Mouse (Mus musculus): ENCODE measurements around the gene Adgrg3. TPM values are rescaled to one million over a fixed set of nuclear protein-coding genes. Genes with fewer than 3 reads are reported as not detected.
A peak's percentile ranks its signal among the peaks of the same experiment; 100 is the strongest.

The Adgrg3 gene
- total and polyA plus RNA-seq, 3 experiments, result not detected

GRCm38 (mm10) chr8:95079305-95079704 lies 61.8 kb downstream of the Adgrg3 start:
- dilution Hi-C loops (cut with MboI; ENCODE audit: extremely low pct_ligation_motif_present, extremely low pct_unique_long_range_greater_than_20kb, low sequenced_read_pairs), result no loop called here
- H3K4me2 ChIP-seq (ENCODE audit: insufficient read depth, low read depth, poor library complexity, severe bottlenecking), result no peak overlapping the region
- peaks cover 3 to 17% of the 10 kb centered on the region in 2 experiments for H3K36me3 ChIP-seq (replicated peaks in 1 of 2; ENCODE audit: control insufficient read depth in 1 of 2, insufficient read depth in 1 of 2, low read length in 1 of 2)
- H3K27me3 ChIP-seq (replicated peaks), result peaks cover 43% of the 10 kb centered on the region
- H3K27ac ChIP-seq (ENCODE audit: insufficient read depth, low read depth), result no peak overlapping the region
- no peak overlapping the region for H3K4me3 ChIP-seq (replicated peaks in 1 of 3; ENCODE audit: low read depth in 2 of 3, low read length in 2 of 3, poor library complexity in 1 of 3)
- in situ Hi-C loops (cut with MboI; ENCODE audit: low pct_ligation_motif_present, low pct_unique_long_range_greater_than_20kb, low sequenced_read_pairs), result loop anchor here (10.0 to 25.0 kb wide), 2 partner anchors 133 to 135 kb away; partner anchors contain the start of gene Kifc3
- no peak for DNase-seq (ENCODE audit: extremely low read depth)
- no peak overlapping the region for H3K9ac ChIP-seq (ENCODE audit: insufficient read depth, low read depth)
- no peak for TF ChIP-seq JUND (conservative IDR thresholded peaks at IDR 0.05; ENCODE audit: low read depth, low read length)
- TF ChIP-seq SIN3A (IDR thresholded peaks at IDR 0.05; ENCODE audit: low read length), result no peak
- no peak for TF ChIP-seq GABPA (IDR thresholded peaks at IDR 0.05; ENCODE audit: insufficient replicate concordance, low read depth, low read length)
- no peak for TF ChIP-seq MEF2A (IDR thresholded peaks at IDR 0.05; ENCODE audit: borderline replicate concordance, low read depth, low read length)
- no peak for TF ChIP-seq POLR2AphosphoS2 (IDR thresholded peaks at IDR 0.05; ENCODE audit: low read depth, low read length)
- no peak for TF ChIP-seq BHLHE40 (IDR thresholded peaks at IDR 0.05; ENCODE audit: low read depth, low read length)
- TF ChIP-seq ZMIZ1 (IDR thresholded peaks at IDR 0.05; ENCODE audit: low read depth, low read length), result no peak
- TF ChIP-seq TBP (conservative IDR thresholded peaks at IDR 0.05; ENCODE audit: low read depth, low read length), result no peak
- no peak for TF ChIP-seq ETS1 (conservative IDR thresholded peaks at IDR 0.05; ENCODE audit: low read depth, low read length)
- TF ChIP-seq E2F4 (IDR thresholded peaks at IDR 0.05; ENCODE audit: insufficient replicate concordance, low read depth, low read length), result no peak
- TF ChIP-seq POLR2A (IDR thresholded peaks at IDR 0.05; ENCODE audit: low read depth, low read length), result no peak
- no peak for TF ChIP-seq CHD2 (IDR thresholded peaks at IDR 0.05; ENCODE audit: low read length)
- no peak for TF ChIP-seq SMC3 (IDR thresholded peaks at IDR 0.05; ENCODE audit: low read depth, low read length)
- no peak for TF ChIP-seq RCOR1 (conservative IDR thresholded peaks at IDR 0.05; ENCODE audit: low read depth, low read length)
- no peak for TF ChIP-seq KAT2A (IDR thresholded peaks at IDR 0.05; ENCODE audit: insufficient replicate concordance, low read length)
- H3K4me1 ChIP-seq (ENCODE audit: control insufficient read depth in 1 of 2, insufficient read depth in 2 of 2), result peaks cover 3 to 18% of the 10 kb centered on the region in 2 experiments
- no peaks in the 10 kb centered on the region for H3K9me3 ChIP-seq (replicated peaks; ENCODE audit: low read length)
- H3K79me2 ChIP-seq (replicated peaks; ENCODE audit: control insufficient read depth, extremely low read depth, insufficient read depth, poor library complexity, severe bottlenecking), result no peaks in the 10 kb centered on the region

GRCm38 (mm10) chr8:95080381-95081341 lies 63.2 kb downstream of the Adgrg3 start, which contains the start of gene Katnb1:
TSS of gene Katnb1 (plus strand) at chr8:95081186.
- H3K36me3 ChIP-seq (replicated peaks in 1 of 2; ENCODE audit: control insufficient read depth in 1 of 2, insufficient read depth in 1 of 2, low read length in 1 of 2), result peaks cover 3 to 31% of the 10 kb centered on the region in 2 experiments
- peak within 1 kb of the TSS; percentile 98 for H3K4me2 ChIP-seq (ENCODE audit: insufficient read depth, low read depth, poor library complexity, severe bottlenecking)
- peaks cover 30% of the 10 kb centered on the region for H3K27me3 ChIP-seq (replicated peaks)
- peak within 1 kb of the TSS; percentile 53 for H3K27ac ChIP-seq (ENCODE audit: insufficient read depth, low read depth)
- in situ Hi-C loops (cut with MboI; ENCODE audit: low pct_ligation_motif_present, low pct_unique_long_range_greater_than_20kb, low sequenced_read_pairs) (loop anchor here (25.0 kb wide), 1 partner anchor 132 kb away; the partner anchor contains the start of gene Kifc3), dilution Hi-C loops (cut with MboI; ENCODE audit: extremely low pct_ligation_motif_present, extremely low pct_unique_long_range_greater_than_20kb, low sequenced_read_pairs) (no loop called here)
- H3K4me3 ChIP-seq (replicated peaks in 1 of 3; ENCODE audit: low read depth in 2 of 3, low read length in 2 of 3, poor library complexity in 1 of 3), result peak within 1 kb of the TSS; percentile 90 to 92 (median 91)
- peak within 1 kb of the TSS; percentile 67 for H3K9ac ChIP-seq (ENCODE audit: insufficient read depth, low read depth)
- DNase-seq (ENCODE audit: extremely low read depth), result peak; percentile 100
- no peaks in the 10 kb centered on the region for H3K9me3 ChIP-seq (replicated peaks; ENCODE audit: low read length)
- H3K79me2 ChIP-seq (replicated peaks; ENCODE audit: control insufficient read depth, extremely low read depth, insufficient read depth, poor library complexity, severe bottlenecking), result no peaks in the 10 kb centered on the region
- H3K4me1 ChIP-seq (ENCODE audit: control insufficient read depth in 1 of 2, insufficient read depth in 2 of 2), result peaks cover 3 to 18% of the 10 kb centered on the region in 2 experiments
- TF ChIP-seq HCFC1 (IDR thresholded peaks at IDR 0.05; ENCODE audit: low read depth, low read length) (peak; percentile 94), CHD2 (IDR thresholded peaks at IDR 0.05; ENCODE audit: low read length) (peak; percentile 99), E2F4 (IDR thresholded peaks at IDR 0.05; ENCODE audit: insufficient replicate concordance, low read depth, low read length) (peak; percentile 90; the same call in 1 of the 2 replicates), MYC (IDR thresholded peaks at IDR 0.05; ENCODE audit: low read depth, low read length) (no peak), POLR2AphosphoS2 (IDR thresholded peaks at IDR 0.05; ENCODE audit: low read depth, low read length) (peak; percentile 88; the same call in 1 of the 2 replicates), RCOR1 (conservative IDR thresholded peaks at IDR 0.05; ENCODE audit: low read depth, low read length) (no peak), ZMIZ1 (IDR thresholded peaks at IDR 0.05; ENCODE audit: low read depth, low read length) (no peak; the same call in 1 of the 2 replicates), MAX (IDR thresholded peaks at IDR 0.05; ENCODE audit: low read length) (no peak), ELF1 (IDR thresholded peaks at IDR 0.05; ENCODE audit: low read depth, low read length) (peak; percentile 97), PAX5 (IDR thresholded peaks at IDR 0.05; ENCODE audit: low read length) (no peak), GABPA (IDR thresholded peaks at IDR 0.05; ENCODE audit: insufficient replicate concordance, low read depth, low read length) (peak; percentile 79; the same call in 1 of the 2 replicates), USF1 (IDR thresholded peaks at IDR 0.05; ENCODE audit: low read depth, low read length) (no peak), CHD1 (IDR thresholded peaks at IDR 0.05; ENCODE audit: low read depth, low read length) (no peak), UBTF (IDR thresholded peaks at IDR 0.05; ENCODE audit: low read depth, low read length) (no peak), MXI1 (IDR thresholded peaks at IDR 0.05; ENCODE audit: low read depth, low read length) (peak; percentile 21; the same call in 1 of the 2 replicates), IRF4 (IDR thresholded peaks at IDR 0.05; ENCODE audit: low read depth, low read length) (0 out of 2 replicates have a peak, but pooled peaks have one; percentile 6), RAD21 (IDR thresholded peaks at IDR 0.05; ENCODE audit: low read depth, low read length) (no peak), BHLHE40 (IDR thresholded peaks at IDR 0.05; ENCODE audit: low read depth, low read length) (no peak), TBP (conservative IDR thresholded peaks at IDR 0.05; ENCODE audit: low read depth, low read length) (peak; percentile 51; the same call in 1 of the 2 replicates), CTCF (conservative IDR thresholded peaks at IDR 0.05 in 1 of 2, IDR thresholded peaks at IDR 0.05 in 1 of 2; ENCODE audit: low read depth in 2 of 2, low read length in 2 of 2) (peak in 1 of 2 experiments; percentile 24; a peak in 1 of 4 replicates), JUN (IDR thresholded peaks at IDR 0.05; ENCODE audit: insufficient read depth, low read depth, low read length) (no peak)
